Mouse (Mus musculus): ENCODE measurements at regions not wholly inside any gene's neighbourhood (a gene's known extent, or its start where the extent isn't known, plus 50 kb on each side); places are given as distances from the start of the nearest gene placed in this dataset.

DNA sequence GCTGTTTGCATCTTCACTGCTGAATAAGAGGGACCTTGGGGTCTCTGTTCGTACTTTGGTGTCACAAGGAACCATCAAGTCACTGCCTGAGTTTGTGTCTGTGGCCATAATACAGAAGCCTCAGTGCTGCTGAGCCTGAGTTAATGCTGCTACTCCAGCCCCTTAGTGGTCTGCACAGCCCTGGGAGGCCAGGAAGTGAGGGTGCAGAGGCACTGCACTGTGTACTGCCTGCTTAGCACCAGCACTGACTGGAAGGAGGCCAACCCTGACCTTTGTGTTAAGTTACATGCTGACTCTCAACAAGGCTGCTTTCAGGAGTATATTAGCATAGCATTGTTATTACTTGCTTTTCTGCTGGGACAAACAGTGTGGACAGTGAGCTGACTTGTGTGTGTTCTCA is 86.9 kb upstream of the Tmtc1 start:
- WGBS: 91% methylated on average over 1 of the region's 1 CpGs
- Histone ChIP-seq H3K4me1 (ENCODE audit: control insufficient read depth, insufficient read depth, low read length) (no peaks in the 10 kb centered on the region), H3K4me3 (replicated peaks; ENCODE audit: extremely low read depth, low read depth, low read length) (no peak overlapping the region)
- no peak for DNase-seq
- no peak for TF ChIP-seq POLR2A (IDR thresholded peaks at IDR 0.05; ENCODE audit: borderline replicate concordance, extremely low read depth, low read depth, low read length)
- no peak for TF ChIP-seq CTCF (IDR thresholded peaks at IDR 0.05; ENCODE audit: insufficient read depth, low read length)

DNA sequence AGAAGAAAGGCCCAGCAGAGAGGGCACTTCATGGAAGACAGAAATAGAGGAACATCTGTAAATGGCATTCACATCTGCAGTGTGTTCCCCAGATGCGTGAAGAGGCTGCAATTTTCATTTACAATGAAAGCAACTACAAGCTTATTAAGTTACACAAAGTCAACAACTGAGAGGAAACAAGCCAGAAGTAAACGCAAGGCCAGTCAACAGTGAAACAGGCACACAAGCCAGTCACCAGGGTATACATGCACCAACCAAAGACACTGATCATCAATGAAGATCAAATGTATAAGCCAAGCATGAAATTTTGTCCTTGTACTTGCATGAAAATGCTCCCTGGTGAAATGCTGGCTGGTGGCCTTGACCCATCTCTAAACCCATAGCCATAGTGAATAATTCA is 84.4 kb upstream of the Tmtc1 start:
- no peak for TF ChIP-seq POLR2A (IDR thresholded peaks at IDR 0.05; ENCODE audit: borderline replicate concordance, extremely low read depth, low read depth, low read length)
- no peak for TF ChIP-seq CTCF (IDR thresholded peaks at IDR 0.05; ENCODE audit: insufficient read depth, low read length)
- Histone ChIP-seq H3K4me3 (replicated peaks; ENCODE audit: extremely low read depth, low read depth, low read length) (no peak overlapping the region), H3K4me1 (ENCODE audit: control insufficient read depth, insufficient read depth, low read length) (no peaks in the 10 kb centered on the region)
- WGBS: 82% methylated on average over 2 of the region's 2 CpGs
- DNase-seq: no peak

DNA sequence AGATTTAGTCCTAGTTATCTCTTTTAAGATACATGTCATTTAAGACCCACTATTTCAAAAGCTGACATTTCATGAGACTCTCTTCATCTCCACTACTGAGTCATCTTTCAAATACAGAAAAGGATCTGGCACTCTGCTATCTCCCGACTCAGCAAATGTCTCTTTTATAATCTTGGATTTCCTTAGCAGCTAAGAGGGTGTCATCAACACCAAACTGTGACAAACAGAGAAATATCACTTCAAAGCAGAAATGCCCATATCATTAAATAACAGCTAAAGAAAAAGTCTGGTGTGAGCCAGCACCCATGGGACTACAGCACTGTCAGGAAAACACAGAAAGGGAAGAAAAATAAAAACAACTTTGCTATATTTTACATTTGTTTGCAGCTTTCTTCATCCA is 78.7 kb upstream of the Tmtc1 start:
- H3K4me1 ChIP-seq (ENCODE audit: control insufficient read depth, insufficient read depth, low read length): no peaks in the 10 kb centered on the region
- TF ChIP-seq POLR2A (IDR thresholded peaks at IDR 0.05; ENCODE audit: borderline replicate concordance, extremely low read depth, low read depth, low read length) (no peak), CTCF (IDR thresholded peaks at IDR 0.05; ENCODE audit: insufficient read depth, low read length) (no peak)
- no peak overlapping the region for H3K4me3 ChIP-seq (replicated peaks; ENCODE audit: extremely low read depth, low read depth, low read length)
- WGBS: 46% methylated on average over 1 of the region's 1 CpGs
- no peak for DNase-seq

DNA sequence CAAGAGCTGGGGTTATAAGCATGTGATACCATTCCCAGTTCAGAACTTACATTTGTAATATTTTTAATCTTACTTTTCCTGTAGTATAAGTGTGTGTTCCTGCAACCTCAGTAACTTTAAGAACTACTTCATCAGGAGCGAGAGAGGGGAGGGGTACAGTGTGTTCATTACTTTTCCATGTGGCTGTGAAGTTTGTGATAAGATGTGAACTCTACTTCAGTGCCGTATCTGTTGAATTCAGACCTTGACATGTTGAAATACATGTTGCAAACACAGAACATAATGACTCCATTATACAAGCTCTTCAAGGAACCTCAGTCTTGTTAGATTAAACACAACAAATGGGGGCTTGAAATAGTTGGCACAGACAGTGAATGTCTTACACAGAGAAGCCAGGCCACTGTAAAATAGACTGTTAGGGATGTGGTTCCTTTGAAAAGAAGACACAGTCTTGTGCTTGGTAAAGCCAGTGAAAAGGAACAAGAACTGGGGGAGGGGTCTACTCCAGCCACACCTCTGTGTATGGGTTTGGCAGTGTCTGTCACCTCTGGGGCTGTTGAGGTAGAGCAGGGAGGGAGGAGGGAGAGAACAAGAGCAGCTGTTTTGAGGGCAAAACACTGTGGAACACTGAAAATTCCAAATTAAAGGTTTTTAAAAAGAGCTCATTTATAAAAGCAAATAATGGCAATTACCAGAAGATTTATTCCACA is 73.5 kb upstream of the Tmtc1 start:
- 62% methylated on average over 2 of the region's 2 CpGs for WGBS
- no peak for DNase-seq
- no peak for TF ChIP-seq CTCF (IDR thresholded peaks at IDR 0.05; ENCODE audit: insufficient read depth, low read length)
- Histone ChIP-seq H3K4me3 (replicated peaks; ENCODE audit: extremely low read depth, low read depth, low read length) (no peak overlapping the region), H3K4me1 (ENCODE audit: control insufficient read depth, insufficient read depth, low read length) (no peaks in the 10 kb centered on the region)

DNA sequence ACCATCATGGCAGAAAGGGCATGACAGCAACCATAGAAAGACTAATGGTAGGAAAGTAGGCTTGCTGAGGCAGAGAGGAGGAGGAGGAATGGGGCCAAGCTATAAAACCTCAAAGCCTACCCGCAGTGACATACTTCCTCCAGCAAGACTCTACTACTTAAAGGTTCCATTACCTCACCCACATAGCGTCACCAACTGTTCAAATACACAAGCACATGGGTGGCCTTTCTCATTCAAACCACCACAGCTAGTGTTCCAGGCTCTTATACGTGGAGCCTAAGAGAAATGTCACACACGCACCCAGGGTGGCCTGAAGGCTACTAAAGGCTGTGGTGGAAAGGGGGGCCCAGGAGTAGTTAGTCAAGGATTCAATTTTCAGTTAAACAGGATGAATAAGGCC is 72.5 kb upstream of the Tmtc1 start:
- TF ChIP-seq POLR2A (IDR thresholded peaks at IDR 0.05; ENCODE audit: borderline replicate concordance, extremely low read depth, low read depth, low read length) (no peak), CTCF (IDR thresholded peaks at IDR 0.05; ENCODE audit: insufficient read depth, low read length) (no peak)
- no peak for DNase-seq
- WGBS: 74% methylated on average over 4 of the region's 4 CpGs
- Histone ChIP-seq H3K4me1 (ENCODE audit: control insufficient read depth, insufficient read depth, low read length) (no peaks in the 10 kb centered on the region), H3K4me3 (replicated peaks; ENCODE audit: extremely low read depth, low read depth, low read length) (no peak overlapping the region)

DNA sequence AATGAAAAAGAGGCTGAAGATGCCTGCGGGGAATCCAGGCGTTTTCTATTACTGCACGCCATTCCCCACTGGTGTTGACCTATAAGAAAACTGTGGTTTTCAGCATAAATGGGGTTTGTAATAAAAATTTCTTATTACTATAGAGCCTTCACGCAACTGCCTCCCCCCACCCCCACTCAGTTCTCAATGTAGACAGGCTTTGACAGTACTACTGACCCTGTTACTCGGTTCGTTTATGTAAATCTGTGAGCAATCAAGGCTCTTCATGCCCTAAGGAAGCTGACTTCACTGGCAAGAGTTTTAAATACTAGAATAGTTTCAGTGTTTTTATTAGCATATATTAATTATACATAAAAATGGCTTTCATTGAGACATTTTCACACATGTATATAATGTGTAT is 70.9 kb upstream of the Tmtc1 start:
- Histone ChIP-seq H3K4me1 (ENCODE audit: control insufficient read depth, insufficient read depth, low read length) (no peaks in the 10 kb centered on the region), H3K4me3 (replicated peaks; ENCODE audit: extremely low read depth, low read depth, low read length) (no peak overlapping the region)
- 89% methylated on average over 6 of the region's 6 CpGs for WGBS
- no peak for TF ChIP-seq CTCF (IDR thresholded peaks at IDR 0.05; ENCODE audit: insufficient read depth, low read length)
- no peak for TF ChIP-seq POLR2A (IDR thresholded peaks at IDR 0.05; ENCODE audit: borderline replicate concordance, extremely low read depth, low read depth, low read length)
- DNase-seq: no peak

DNA sequence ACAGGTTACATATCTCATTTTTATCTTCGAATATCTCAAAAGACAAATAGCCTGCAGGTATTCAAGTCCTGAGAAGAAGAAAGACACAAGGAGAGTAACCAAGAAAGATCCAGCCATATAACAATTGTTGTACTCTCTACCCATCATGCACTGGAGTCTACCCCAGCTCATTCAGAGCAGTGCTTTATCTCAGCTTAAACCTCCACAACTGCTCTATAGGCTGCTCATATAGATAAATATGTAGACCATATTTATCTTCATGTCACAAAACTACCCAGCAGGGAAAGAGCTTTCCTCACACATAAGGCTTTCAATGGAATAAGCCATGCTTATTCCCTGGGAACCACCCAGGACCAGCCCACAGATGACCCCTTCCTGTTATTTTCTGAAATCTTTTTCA is 70.5 kb upstream of the Tmtc1 start:
- no peak overlapping the region for H3K4me3 ChIP-seq (replicated peaks; ENCODE audit: extremely low read depth, low read depth, low read length)
- TF ChIP-seq POLR2A (IDR thresholded peaks at IDR 0.05; ENCODE audit: borderline replicate concordance, extremely low read depth, low read depth, low read length) (no peak), CTCF (IDR thresholded peaks at IDR 0.05; ENCODE audit: insufficient read depth, low read length) (no peak)
- 74% methylated on average over 1 of the region's 1 CpGs for WGBS

DNA sequence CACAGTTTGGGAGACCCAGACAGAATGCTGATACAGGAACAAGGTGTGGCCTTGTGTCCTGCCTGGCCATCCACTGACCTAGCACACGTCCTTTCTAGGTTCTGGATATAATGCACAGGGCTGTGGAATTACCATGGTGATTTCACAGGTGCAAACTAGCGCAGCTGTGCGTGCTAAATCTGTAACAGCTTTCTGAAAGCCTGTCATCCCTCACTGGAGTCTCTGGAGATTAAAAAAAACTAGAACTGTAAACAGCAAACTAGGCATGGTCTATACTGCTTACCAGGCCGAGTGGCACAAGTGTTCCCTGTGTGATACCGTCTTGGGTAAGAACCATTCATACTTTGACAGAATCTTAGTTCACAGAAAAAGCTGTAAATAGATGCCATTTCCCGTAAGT is 69.9 kb upstream of the Tmtc1 start:
- no peaks in the 10 kb centered on the region for H3K4me1 ChIP-seq (ENCODE audit: control insufficient read depth, insufficient read depth, low read length)
- no peak for DNase-seq
- WGBS: 82% methylated on average over 6 of the region's 6 CpGs
- TF ChIP-seq POLR2A (IDR thresholded peaks at IDR 0.05; ENCODE audit: borderline replicate concordance, extremely low read depth, low read depth, low read length): no peak
- no peak for TF ChIP-seq CTCF (IDR thresholded peaks at IDR 0.05; ENCODE audit: insufficient read depth, low read length)
- H3K4me3 ChIP-seq (replicated peaks; ENCODE audit: extremely low read depth, low read depth, low read length): no peak overlapping the region

More for the DNA sequence above, 70.5 kb upstream of the Tmtc1 start:
- no peak for DNase-seq
- H3K4me1 ChIP-seq (ENCODE audit: control insufficient read depth, insufficient read depth, low read length): no peaks in the 10 kb centered on the region

DNA sequence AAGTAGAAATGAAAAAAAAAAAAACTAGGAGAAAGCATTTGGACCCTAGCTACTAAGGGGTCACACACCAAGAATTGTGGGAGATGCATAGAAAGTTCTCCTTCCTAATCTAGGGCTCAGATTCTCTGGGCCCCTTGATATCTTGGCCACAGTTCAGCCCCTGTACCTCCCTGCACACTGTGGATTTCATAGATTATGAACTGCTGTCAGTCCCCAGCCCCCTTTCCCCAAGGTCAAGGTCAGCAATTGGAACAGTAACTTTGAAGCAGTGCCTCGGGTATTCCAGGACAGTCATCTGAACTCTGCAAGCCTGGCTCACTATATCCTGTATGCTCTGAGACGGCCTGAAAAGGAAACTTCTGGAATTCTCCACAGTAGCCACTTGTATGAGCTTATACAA is 68.9 kb upstream of the Tmtc1 start:
- WGBS: 40% methylated on average over 2 of the region's 2 CpGs
- no peak for DNase-seq
- Histone ChIP-seq H3K4me3 (replicated peaks; ENCODE audit: extremely low read depth, low read depth, low read length) (no peak overlapping the region), H3K4me1 (ENCODE audit: control insufficient read depth, insufficient read depth, low read length) (no peaks in the 10 kb centered on the region)
- TF ChIP-seq POLR2A (IDR thresholded peaks at IDR 0.05; ENCODE audit: borderline replicate concordance, extremely low read depth, low read depth, low read length) (no peak), CTCF (IDR thresholded peaks at IDR 0.05; ENCODE audit: insufficient read depth, low read length) (no peak)

DNA sequence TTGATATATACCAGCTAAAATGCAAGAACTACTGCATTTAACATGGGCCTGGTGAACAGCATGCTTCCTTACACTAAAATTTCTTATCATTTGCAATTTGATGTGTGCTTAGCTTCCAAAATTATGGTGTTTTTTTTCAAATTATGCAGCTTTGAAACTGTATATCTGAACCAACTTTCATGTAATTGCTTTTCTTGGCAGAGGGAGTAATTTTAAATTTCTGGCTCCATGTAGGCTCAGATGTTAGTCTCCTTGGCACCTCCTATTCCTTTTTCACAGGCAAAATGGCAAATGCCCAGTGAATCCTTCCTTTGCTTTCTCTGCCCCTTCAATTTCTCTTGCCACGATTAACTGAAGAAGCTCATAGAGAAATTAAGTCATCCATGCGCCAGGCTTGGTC is 61.1 kb upstream of the Tmtc1 start:
- 86% methylated on average over 2 of the region's 2 CpGs for WGBS
- DNase-seq: no peak
- H3K4me1 ChIP-seq (ENCODE audit: control insufficient read depth, insufficient read depth, low read length): no peaks in the 10 kb centered on the region
- no peak for TF ChIP-seq POLR2A (IDR thresholded peaks at IDR 0.05; ENCODE audit: borderline replicate concordance, extremely low read depth, low read depth, low read length)
- no peak for TF ChIP-seq CTCF (IDR thresholded peaks at IDR 0.05; ENCODE audit: insufficient read depth, low read length)
- no peak overlapping the region for H3K4me3 ChIP-seq (replicated peaks; ENCODE audit: extremely low read depth, low read depth, low read length)

Measured in lung, adult 2 months (tissue).